Mouse (Mus musculus) brain, embryonic 14.5 days (tissue): ENCODE data around the gene Pgap1. TPM values are rescaled to one million over a fixed set of nuclear protein-coding genes. Genes with fewer than 3 reads are reported as not detected.

Experiments used
- DNase-seq: peaks from one replicate; pipeline ENCODE4 v3.0.0-alpha.2; 2011; ENCODE audit warnings: low read depth
- CTCF ChIP-seq: fragments of 200-500 bp; IDR thresholded peaks from 2 replicates; pipeline ENCODE4 v1.5.1; 2012; ENCODE audit warnings: inconsistent platforms, mild to moderate bottlenecking, moderate library complexity, borderline replicate concordance; ENCODE audit not compliant: insufficient read depth, insufficient read length; ENCODE audit errors: extremely low read depth
- POLR2A ChIP-seq: fragments of 200-500 bp; IDR thresholded peaks from 2 replicates; pipeline ENCODE4 v1.6.1; 2012; ENCODE audit warnings: mild to moderate bottlenecking, inconsistent platforms, borderline replicate concordance; ENCODE audit not compliant: poor library complexity, insufficient read depth, insufficient read length, severe bottlenecking; ENCODE audit errors: extremely low read depth
- polyA plus RNA-seq: library from polyadenylated mRNA; depleted of rRNA; stranded (reverse); fragments of >200 nt; gene quantifications from 2 replicates; pipeline ENCODE4 v1.2.3, GENCODE M21; 2012; rRNA removed

The Pgap1 gene
- polyA plus RNA-seq, 1 experiment = 24.4 TPM

GRCm38 (mm10) chr1:54492435-54492841 is 65.0 kb downstream of the Pgap1 start:
- peak; percentile 10 for DNase-seq

DNA sequence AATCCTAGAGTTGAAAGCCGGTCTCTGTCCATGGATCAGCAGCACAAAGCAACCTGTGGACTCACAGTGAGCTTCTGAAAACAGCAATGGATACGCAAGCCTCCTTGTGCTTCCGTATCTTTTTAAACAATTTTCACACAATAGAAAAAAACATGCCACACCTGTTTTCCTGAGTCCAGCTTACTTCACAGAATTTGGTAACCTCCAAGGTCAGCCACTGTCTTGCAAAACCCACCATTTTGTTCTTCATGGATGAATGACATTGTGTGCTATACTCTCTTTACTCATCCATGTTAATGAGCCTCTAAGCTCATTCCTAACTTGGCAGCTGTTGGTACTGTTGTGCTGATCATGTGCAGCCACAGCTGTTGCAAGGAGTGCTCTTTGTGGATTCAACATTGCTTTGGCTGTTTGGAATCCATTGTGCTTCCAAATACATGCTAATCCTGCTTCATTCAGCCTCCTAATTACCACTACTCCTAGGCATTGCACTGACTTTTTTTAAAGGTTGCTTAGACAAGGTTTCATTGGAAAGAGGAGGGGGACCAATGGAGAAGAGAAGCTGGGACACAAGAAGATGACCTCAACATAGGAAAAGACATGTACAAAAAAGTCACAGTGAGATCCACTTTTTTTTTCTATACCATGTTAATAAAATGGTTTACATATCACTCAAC is 72.6 kb downstream of the Pgap1 start:
- TF ChIP-seq POLR2A (no peak), CTCF (no peak)
- DNase-seq = peak; percentile 74

More at GRCm38 (mm10) chr1:54492435-54492841, 65.0 kb downstream of the Pgap1 start:
- TF ChIP-seq POLR2A (no peak), CTCF (no peak)

DNA sequence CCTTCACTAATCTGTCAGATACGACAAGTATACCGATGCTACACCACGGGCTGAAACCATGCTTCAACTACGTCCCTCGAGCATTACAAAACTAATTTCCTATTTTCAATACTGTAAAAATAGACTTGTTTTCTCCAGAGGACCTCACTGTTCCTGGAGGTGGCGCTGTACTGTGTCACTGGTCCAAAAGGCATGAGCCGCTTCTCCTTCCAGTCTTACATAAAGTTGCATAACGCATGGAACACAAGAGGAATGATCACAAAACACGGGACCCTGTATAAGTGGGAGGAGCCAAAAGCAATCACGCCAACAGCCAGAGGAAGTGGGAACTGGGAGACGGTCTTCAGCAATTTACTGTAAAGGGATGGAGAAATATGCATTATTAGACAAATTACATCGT is 77.0 kb downstream of the Pgap1 start:
- DNase-seq = no peak
- TF ChIP-seq POLR2A = no peak
- no peak for TF ChIP-seq CTCF

DNA sequence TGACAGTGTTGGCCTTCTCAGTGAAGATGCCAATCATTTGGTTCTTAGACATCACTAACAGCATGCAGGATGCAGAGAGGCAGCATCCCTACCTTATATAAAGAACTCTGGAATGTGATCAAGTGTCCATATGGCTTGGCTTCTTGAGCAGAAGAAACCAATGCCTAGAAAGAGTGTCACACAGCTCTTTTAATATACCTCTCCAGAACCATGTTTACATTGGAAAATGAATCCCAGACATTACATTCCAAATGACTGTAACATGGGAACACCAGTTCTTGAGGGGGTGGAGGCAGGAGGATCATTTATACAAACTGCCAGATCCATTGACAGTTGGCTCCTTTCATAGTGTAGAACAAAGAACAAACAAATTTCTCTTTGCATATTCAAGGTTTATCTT is 88.8 kb downstream of the Pgap1 start:
- peak; percentile 17 for DNase-seq
- TF ChIP-seq POLR2A = no peak
- TF ChIP-seq CTCF = no peak

GRCm38 (mm10) chr1:54467366-54467765 is 90.1 kb downstream of the Pgap1 start:
- no peak for TF ChIP-seq POLR2A
- TF ChIP-seq CTCF = no peak
- DNase-seq = no peak

- DNase-seq = no peak
- TF ChIP-seq CTCF = no peak
- TF ChIP-seq POLR2A = no peak
Measured at GRCm38 (mm10) chr1:54452116-54452515, 105.4 kb downstream of the Pgap1 start.

- TF ChIP-seq POLR2A = no peak
- no peak for DNase-seq
Measured at GRCm38 (mm10) chr1:54448833-54449232, 108.7 kb downstream of the Pgap1 start.

- peak; percentile 47 for DNase-seq
- no peak for TF ChIP-seq CTCF
- TF ChIP-seq POLR2A = no peak
Measured at GRCm38 (mm10) chr1:54443641-54444040, 113.8 kb downstream of the Pgap1 start.

DNA sequence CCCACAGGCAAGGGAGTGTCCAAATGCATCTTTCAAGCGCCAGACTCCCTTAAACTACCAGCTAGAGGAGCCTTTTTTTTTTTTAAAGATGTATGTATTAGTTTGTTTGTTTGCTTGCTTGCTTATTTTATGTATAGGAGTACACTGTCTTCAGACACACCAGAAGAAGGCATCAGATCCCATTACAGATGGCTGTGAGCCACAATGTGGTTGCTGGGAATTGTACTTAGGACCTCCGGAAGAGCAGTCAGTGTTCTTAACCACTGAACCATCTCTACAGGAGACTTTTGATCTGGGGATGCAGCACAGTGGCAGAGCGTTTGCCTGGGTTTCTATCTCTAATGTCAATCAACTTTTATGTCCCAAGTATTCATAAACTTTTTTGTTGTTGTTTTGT is 118.4 kb downstream of the Pgap1 start:
- no peak for DNase-seq
- no peak for TF ChIP-seq CTCF
- TF ChIP-seq POLR2A = no peak

GRCm38 (mm10) chr1:54438340-54439079 is 119.0 kb downstream of the Pgap1 start, which contains the start of gene Gtf3c3:
TSS of gene Gtf3c3 (minus strand) at chr1:54438971.
- DNase-seq = peak; percentile 92
- peak; percentile 64; the same call in 1 of the 2 replicates for TF ChIP-seq POLR2A
- no peak for TF ChIP-seq CTCF

Other genes with a start within 250 kb of the Pgap1 start
- 16.4 and 17.0 TPM in 2 replicates for gene Gtf3c3, start 118.7 kb downstream of the Pgap1 start, polyA plus RNA-seq